Mouse (Mus musculus) hindbrain, embryonic 13.5 days (tissue): Measurements from ENCODE around the gene Tnfsfm13. TPM values are rescaled to one million over a fixed set of nuclear protein-coding genes. Genes with fewer than 3 reads are reported as not detected.
"Not testable (repeated sequence)": the region's sequence is repeated elsewhere in the genome, so short reads cannot be mapped to it uniquely, and the experiment has no call there.

Experiments
- ATAC-seq: fragments of 200-750 bp; cut with Nextera tagmentation; 2 replicates; pipeline ENCODE4 v1.8.0; 2017; ENCODE audit warnings: moderate TSS enrichment; ENCODE audit not compliant: low FRiP score
- H3K27ac ChIP-seq: fragments of 300-500 bp; sonication (generic); 2 replicates; pipeline ENCODE4 v1.5.1; 2015; ENCODE audit warnings: inconsistent platforms, mild to moderate bottlenecking, moderate library complexity
- H3K27me3 ChIP-seq: fragments of 300-500 bp; sonication (generic); 2 replicates; pipeline ENCODE4 v1.6.1; 2015; ENCODE audit warnings: mild to moderate bottlenecking, inconsistent platforms
- H3K36me3 ChIP-seq: fragments of 300-500 bp; sonication (generic); 2 replicates; pipeline ENCODE4 v1.6.1; 2015; ENCODE audit warnings: mild to moderate bottlenecking, inconsistent platforms
- H3K4me1 ChIP-seq: fragments of 300-500 bp; sonication (generic); replicated peaks from 2 replicates; pipeline ENCODE4 v1.6.1; 2015; ENCODE audit warnings: inconsistent platforms
- H3K4me2 ChIP-seq: fragments of 300-500 bp; sonication (generic); 2 replicates; pipeline ENCODE4 v1.6.1; 2015; ENCODE audit warnings: inconsistent platforms, mild to moderate bottlenecking, moderate library complexity
- H3K4me3 ChIP-seq: fragments of 300-500 bp; sonication (generic); 2 replicates; pipeline ENCODE4 v1.5.1; 2015; ENCODE audit warnings: mild to moderate bottlenecking, inconsistent platforms
- H3K9ac ChIP-seq: fragments of 300-500 bp; sonication (generic); 2 replicates; pipeline ENCODE4 v1.6.1; 2015; ENCODE audit warnings: mild to moderate bottlenecking, inconsistent platforms
- H3K9me3 ChIP-seq: fragments of 300-500 bp; sonication (generic); 2 replicates; pipeline ENCODE4 v1.6.1; 2016; ENCODE audit warnings: inconsistent platforms
- WGBS: fragments of 180-500 bp; shearing (Covaris S2); methylation state at CpG from one replicate; pipeline ENCODE4 v1.1.7; 2015; 5-methylcytosine and 5-hydroxymethylcytosine counted together
- polyA plus RNA-seq: library from polyadenylated mRNA; unstranded; fragments of >200 nt; fragmentation: Nextera tagmentation; extraction: Ambion mirVana; gene quantifications from 2 replicates; pipeline ENCODE4 v1.2.1, GENCODE M21; 2015

The Tnfsfm13 gene
- polyA plus RNA-seq, 1 experiment from 2014 or later: 1.2 TPM

- no peaks in the 10 kb centered on the region for H3K36me3 ChIP-seq
- ATAC-seq: no peak
- no peak overlapping the region for H3K9ac ChIP-seq
- H3K4me3 ChIP-seq: no peak overlapping the region
- H3K9me3 ChIP-seq: no peaks in the 10 kb centered on the region
- H3K27ac ChIP-seq: no peak overlapping the region
- 75% methylated on average over 20 of the region's 20 CpGs for WGBS
- H3K27me3 ChIP-seq: no peaks in the 10 kb centered on the region
- no peak overlapping the region for H3K4me2 ChIP-seq
- peaks cover 6% of the 10 kb centered on the region; the same call in 1 of the 2 replicates for H3K4me1 ChIP-seq
These were observed 17.2 kb upstream of the Tnfsfm13 start for GRCm38 (mm10) chr11:69712954-69713672.

- WGBS: 84% methylated on average over 2 of the region's 2 CpGs
- Histone ChIP-seq H3K27ac (no peak overlapping the region), H3K9me3 (no peaks in the 10 kb centered on the region), H3K36me3 (no peaks in the 10 kb centered on the region), H3K4me1 (peaks cover 6% of the 10 kb centered on the region; the same call in 1 of the 2 replicates), H3K27me3 (no peaks in the 10 kb centered on the region), H3K9ac (no peak overlapping the region), H3K4me2 (no peak overlapping the region), H3K4me3 (no peak overlapping the region)
- no peak for ATAC-seq
These were observed 15.2 kb upstream of the Tnfsfm13 start for GRCm38 (mm10) chr11:69711082-69711481.

GRCm38 (mm10) chr11:69710470-69710869, 14.6 kb upstream of the Tnfsfm13 start:
- Histone ChIP-seq H3K36me3 (no peaks in the 10 kb centered on the region), H3K27ac (no peak overlapping the region), H3K9ac (no peak overlapping the region), H3K4me2 (no peak overlapping the region), H3K9me3 (no peaks in the 10 kb centered on the region), H3K4me3 (no peak overlapping the region), H3K27me3 (no peaks in the 10 kb centered on the region), H3K4me1 (peaks cover 3% of the 10 kb centered on the region; the same call in 1 of the 2 replicates)
- ATAC-seq: no peak
- 77% methylated on average over 3 of the region's 3 CpGs for WGBS

GRCm38 (mm10) chr11:69709554-69710446, 13.9 kb upstream of the Tnfsfm13 start:
- H3K9ac ChIP-seq: no peak overlapping the region
- H3K9me3 ChIP-seq: no peaks in the 10 kb centered on the region
- no peak overlapping the region for H3K4me3 ChIP-seq
- H3K27me3 ChIP-seq: no peaks in the 10 kb centered on the region
- 61% methylated on average over 11 of the region's 11 CpGs for WGBS
- no peaks in the 10 kb centered on the region for H3K36me3 ChIP-seq
- H3K4me2 ChIP-seq: no peak overlapping the region
- H3K4me1 ChIP-seq: peaks cover 3% of the 10 kb centered on the region; the same call in 1 of the 2 replicates
- H3K27ac ChIP-seq: no peak overlapping the region
- ATAC-seq: no peak

DNA sequence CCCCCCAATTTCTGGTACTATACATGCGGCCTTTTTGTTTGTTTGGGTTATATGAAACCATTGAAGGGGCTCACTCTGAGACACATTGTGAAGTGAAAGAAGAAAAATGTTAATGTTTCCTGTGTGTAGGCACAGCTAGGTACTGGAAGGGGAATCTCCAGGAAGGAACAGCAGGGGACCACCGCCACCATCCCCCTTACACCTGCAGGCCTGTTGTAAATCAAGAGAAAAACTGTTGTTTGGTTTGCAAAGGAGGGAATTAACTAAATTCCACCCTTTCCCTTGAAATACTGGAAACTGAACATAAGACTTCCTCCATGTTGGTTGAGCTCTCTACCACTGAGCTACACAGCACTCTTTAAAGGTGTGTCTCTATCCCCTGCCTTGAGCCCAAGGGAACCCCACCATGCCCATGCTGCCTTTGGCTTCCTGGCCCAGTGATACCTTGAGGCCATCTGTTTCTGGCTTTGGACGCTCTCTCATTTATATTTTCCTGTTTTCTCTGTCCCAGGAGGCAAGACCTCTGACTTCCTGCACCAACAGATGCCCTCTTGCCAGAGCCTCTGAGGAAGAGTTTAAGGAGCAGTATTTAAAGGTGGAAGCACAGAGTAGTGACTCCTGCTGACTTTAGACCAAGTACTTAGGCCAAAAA, 12.8 kb upstream of the Tnfsfm13 start:
- ATAC-seq: no peak
- Histone ChIP-seq H3K27ac (no peak overlapping the region), H3K9ac (no peak overlapping the region), H3K4me3 (no peak overlapping the region), H3K4me2 (no peak overlapping the region), H3K27me3 (no peaks in the 10 kb centered on the region), H3K9me3 (no peaks in the 10 kb centered on the region), H3K4me1 (peaks cover 3% of the 10 kb centered on the region; the same call in 1 of the 2 replicates), H3K36me3 (no peaks in the 10 kb centered on the region)
- WGBS: 79% methylated on average over 3 of the region's 3 CpGs

- Histone ChIP-seq H3K4me1 (peaks cover 3% of the 10 kb centered on the region; the same call in 1 of the 2 replicates), H3K9ac (no peak overlapping the region), H3K4me2 (no peak overlapping the region), H3K27ac (no peak overlapping the region), H3K27me3 (no peaks in the 10 kb centered on the region), H3K9me3 (no peaks in the 10 kb centered on the region), H3K36me3 (no peaks in the 10 kb centered on the region), H3K4me3 (no peak overlapping the region)
- 87% methylated on average over 4 of the region's 4 CpGs for WGBS
- no peak for ATAC-seq
These were observed 12.0 kb upstream of the Tnfsfm13 start for GRCm38 (mm10) chr11:69707873-69708381.

GRCm38 (mm10) chr11:69707480-69707847, 11.6 kb upstream of the Tnfsfm13 start:
- no peak overlapping the region for H3K4me3 ChIP-seq
- 80% methylated on average over 4 of the region's 4 CpGs for WGBS

GRCm38 (mm10) chr11:69706775-69707479, 11.0 kb upstream of the Tnfsfm13 start:
- Histone ChIP-seq H3K4me1 (peaks cover 3% of the 10 kb centered on the region; the same call in 1 of the 2 replicates), H3K27ac (no peak overlapping the region), H3K27me3 (no peaks in the 10 kb centered on the region), H3K36me3 (no peaks in the 10 kb centered on the region), H3K4me3 (no peak overlapping the region), H3K4me2 (no peak overlapping the region), H3K9ac (no peak overlapping the region), H3K9me3 (no peaks in the 10 kb centered on the region)
- no peak for ATAC-seq
- 49% methylated on average over 6 of the region's 6 CpGs for WGBS

More at GRCm38 (mm10) chr11:69707480-69707847, 11.6 kb upstream of the Tnfsfm13 start:
- Histone ChIP-seq H3K27ac (no peak overlapping the region), H3K9ac (no peak overlapping the region), H3K4me2 (no peak overlapping the region), H3K4me1 (peaks cover 3% of the 10 kb centered on the region; the same call in 1 of the 2 replicates), H3K27me3 (no peaks in the 10 kb centered on the region), H3K36me3 (no peaks in the 10 kb centered on the region), H3K9me3 (no peaks in the 10 kb centered on the region)
- ATAC-seq: no peak

DNA sequence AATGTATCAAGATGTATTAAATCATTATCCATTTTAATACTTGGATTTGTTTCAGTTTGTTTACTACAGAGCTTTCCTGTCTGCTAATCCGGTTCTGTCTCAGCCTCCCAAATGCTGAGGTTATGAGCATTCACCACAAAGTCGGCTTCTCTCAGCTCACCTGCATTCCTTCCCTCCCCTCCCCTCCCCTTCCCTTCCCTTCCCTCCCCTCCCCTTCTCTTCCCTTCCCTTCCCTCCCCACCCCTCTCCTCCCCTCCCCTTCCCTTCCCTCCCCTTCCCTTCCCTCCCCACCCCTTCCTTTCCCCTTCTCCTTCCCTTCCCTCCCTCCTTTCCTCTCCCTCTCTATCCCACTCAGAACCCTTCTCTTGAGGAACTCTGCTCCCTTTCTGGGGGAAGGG, 8.7 kb upstream of the Tnfsfm13 start:
- no peak for ATAC-seq
- Histone ChIP-seq H3K27me3 (peaks cover 4% of the 10 kb centered on the region; the same call in 1 of the 2 replicates), H3K4me1 (peaks cover under 1% of the 10 kb centered on the region; the same call in 1 of the 2 replicates), H3K4me3 (no peak overlapping the region), H3K27ac (no peak overlapping the region), H3K9ac (no peak overlapping the region), H3K9me3 (no peaks in the 10 kb centered on the region), H3K36me3 (no peaks in the 10 kb centered on the region), H3K4me2 (no peak overlapping the region)
- WGBS: 50% methylated on average over 2 of the region's 2 CpGs

DNA sequence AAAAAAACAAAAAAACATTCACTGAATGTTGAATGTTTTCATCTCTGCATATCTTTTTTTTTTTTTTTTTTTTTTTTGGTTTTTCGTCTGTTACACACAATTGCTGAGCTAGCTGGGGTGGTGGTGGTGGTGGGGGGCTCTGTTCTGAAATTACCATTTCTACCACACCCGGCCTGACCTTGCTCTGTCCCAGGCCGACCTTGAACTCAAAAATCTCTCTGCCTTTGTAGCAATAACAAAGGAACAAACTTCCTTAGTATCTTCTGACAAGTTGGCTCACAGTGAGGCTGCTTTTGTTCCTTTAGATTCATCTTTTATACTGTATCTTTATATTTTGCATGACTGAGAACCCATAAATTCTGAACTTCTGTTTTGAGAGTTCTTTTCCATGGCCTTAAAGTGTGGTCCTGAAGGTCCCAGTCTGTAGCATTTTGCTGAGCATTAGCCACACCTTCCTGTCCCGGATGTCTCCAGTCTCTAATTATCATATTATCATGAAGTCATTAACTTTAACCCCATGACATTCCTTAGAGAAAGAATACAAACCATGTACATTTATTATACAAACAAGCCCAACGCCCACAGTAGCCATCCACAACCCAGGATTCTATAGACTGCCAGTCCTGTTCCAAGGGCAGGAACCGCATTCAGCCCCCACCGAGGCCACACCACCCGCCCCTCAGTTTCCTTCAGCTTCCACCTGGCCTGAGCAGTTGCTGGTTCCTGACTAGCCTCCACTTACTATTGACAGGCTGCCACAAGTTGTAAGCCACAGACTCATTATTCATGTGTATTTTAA, 8.1 kb upstream of the Tnfsfm13 start:
- no peak overlapping the region for H3K9ac ChIP-seq
- H3K4me2 ChIP-seq: no peak overlapping the region
- ATAC-seq: no peak
- H3K36me3 ChIP-seq: no peaks in the 10 kb centered on the region
- WGBS: 72% methylated on average over 8 of the region's 8 CpGs
- H3K4me3 ChIP-seq: no peak overlapping the region
- peaks cover 4% of the 10 kb centered on the region; the same call in 1 of the 2 replicates for H3K27me3 ChIP-seq
- H3K4me1 ChIP-seq: no peaks in the 10 kb centered on the region
- no peak overlapping the region for H3K27ac ChIP-seq
- H3K9me3 ChIP-seq: no peaks in the 10 kb centered on the region

DNA sequence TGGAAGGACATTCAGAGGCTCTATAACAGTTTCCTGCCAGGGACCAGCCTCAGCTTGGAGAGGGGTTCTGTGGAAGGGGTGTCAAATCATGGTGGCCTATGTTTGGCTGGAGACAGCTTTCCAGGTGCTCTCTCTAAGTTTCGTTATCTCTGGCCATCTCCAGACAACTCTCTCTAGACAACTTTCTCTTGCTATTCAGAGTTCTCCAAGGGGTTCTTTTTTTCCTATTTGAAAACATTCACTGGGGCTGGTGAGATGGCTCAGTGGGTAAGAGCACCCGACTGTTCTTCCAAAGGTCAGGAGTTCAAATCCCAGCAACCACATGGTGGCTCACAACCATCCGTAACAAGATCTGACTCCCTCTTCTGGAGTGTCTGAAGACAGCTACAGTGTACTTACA, 7.5 kb upstream of the Tnfsfm13 start:
- ATAC-seq: not testable (repeated sequence)

More for the DNA sequence above, 7.5 kb upstream of the Tnfsfm13 start:
- not testable (repeated sequence) for H3K27me3 ChIP-seq, H3K4me3 ChIP-seq, H3K9me3 ChIP-seq, H3K36me3 ChIP-seq, H3K27ac ChIP-seq, H3K9ac ChIP-seq, H3K4me1 ChIP-seq, H3K4me2 ChIP-seq
- WGBS: 69% methylated on average over 3 of the region's 3 CpGs
